Mouse (Mus musculus) kidney, embryonic 14.5 days (tissue): ENCODE data around the gene Zswim5. TPM values are rescaled to one million over a fixed set of nuclear protein-coding genes. Genes with fewer than 3 reads are reported as not detected.

Source experiments
- ATAC-seq: fragments of 200-750 bp; cut with Nextera tagmentation; 2 replicates; pipeline ENCODE4 v1.8.0; 2017; ENCODE audit warnings: moderate number of reproducible peaks, mild to moderate bottlenecking, moderate TSS enrichment, moderate library complexity; ENCODE audit not compliant: low FRiP score, low TSS enrichment
- H3K27ac ChIP-seq: fragments of 300-500 bp; sonication (generic); 2 replicates; pipeline ENCODE4 v1.5.1; 2014; ENCODE audit warnings: low read depth, mild to moderate bottlenecking, low read length, moderate library complexity, mixed read lengths
- H3K27me3 ChIP-seq: fragments of 300-500 bp; sonication (generic); 2 replicates; pipeline ENCODE4 v1.6.1; 2014; ENCODE audit warnings: mild to moderate bottlenecking, low read length; ENCODE audit not compliant: control insufficient read depth, insufficient read depth
- H3K36me3 ChIP-seq: fragments of 300-500 bp; sonication (generic); 2 replicates; pipeline ENCODE4 v1.6.1; 2014; ENCODE audit warnings: low read length, mixed read lengths; ENCODE audit not compliant: control insufficient read depth, insufficient read depth
- H3K4me1 ChIP-seq: fragments of 300-500 bp; sonication (generic); 2 replicates; pipeline ENCODE4 v1.6.1; 2014; ENCODE audit warnings: low read length, mixed read lengths; ENCODE audit not compliant: control insufficient read depth, insufficient read depth
- H3K4me2 ChIP-seq: fragments of 300-500 bp; sonication (generic); replicated peaks from 2 replicates; pipeline ENCODE4 v1.6.1; 2014; ENCODE audit warnings: low read depth, mild to moderate bottlenecking, low read length
- H3K4me3 ChIP-seq: fragments of 300-500 bp; sonication (generic); 2 replicates; pipeline ENCODE4 v1.5.1; 2014; ENCODE audit warnings: mild to moderate bottlenecking, low read length
- H3K9ac ChIP-seq: fragments of 300-500 bp; sonication (generic); 2 replicates; pipeline ENCODE4 v1.6.1; 2014; ENCODE audit warnings: low read depth, mild to moderate bottlenecking, low read length, moderate library complexity
- H3K9me3 ChIP-seq: fragments of 300-500 bp; sonication (generic); 2 replicates; pipeline ENCODE4 v1.6.1; 2016; ENCODE audit warnings: low read length; ENCODE audit not compliant: control insufficient read depth
- WGBS: fragments of 180-500 bp; shearing (Covaris S2); extraction: QIAGEN DNeasy Blood & Tissue Kit; methylation state at CpG from one replicate; pipeline ENCODE4 v1.1.7; 2014; 5-methylcytosine and 5-hydroxymethylcytosine counted together
- polyA plus RNA-seq: library from polyadenylated mRNA; unstranded; fragments of >200 nt; fragmentation: Nextera tagmentation; extraction: Ambion mirVana; gene quantifications from 2 replicates; pipeline ENCODE4 v1.2.1, GENCODE M21; 2014

Zswim5 gene
- polyA plus RNA-seq, 1 experiment from 2014 or later, result 2.1 TPM

GRCm38 (mm10) chr4:116993672-116994621 is 116.8 kb downstream of the Zswim5 start, which contains the start of gene Urod:
Urod (minus strand) TSS chr4:116994413.
- peaks cover 18% of the 10 kb centered on the region; the same call in 1 of the 2 replicates for H3K4me1 ChIP-seq
- H3K27me3 ChIP-seq, result no peaks in the 10 kb centered on the region
- peak within 1 kb of the TSS; percentile 74 for H3K9ac ChIP-seq
- peaks cover 18% of the 10 kb centered on the region; the same call in 1 of the 2 replicates for H3K36me3 ChIP-seq
- peak within 1 kb of the TSS; percentile 86 for H3K4me2 ChIP-seq
- peak within 1 kb of the TSS; percentile 77 for H3K27ac ChIP-seq
- peak within 1 kb of the TSS; percentile 97 for H3K4me3 ChIP-seq
- H3K9me3 ChIP-seq, result no peaks in the 10 kb centered on the region
- WGBS, result under 1% methylated on average over 38 of the region's 38 CpGs
- ATAC-seq, result peak; percentile 92

GRCm38 (mm10) chr4:116995131-116995797 is 118.1 kb downstream of the Zswim5 start, which contains the start of gene Hectd3:
Hectd3 (plus strand) TSS chr4:116995317.
- H3K9me3 ChIP-seq, result no peaks in the 10 kb centered on the region
- ATAC-seq, result peak; percentile 74
- no peaks in the 10 kb centered on the region for H3K27me3 ChIP-seq
- H3K4me1 ChIP-seq, result peaks cover 18% of the 10 kb centered on the region; the same call in 1 of the 2 replicates
- H3K4me3 ChIP-seq, result peak within 1 kb of the TSS; percentile 97
- H3K27ac ChIP-seq, result peak within 1 kb of the TSS; percentile 77
- H3K9ac ChIP-seq, result peak within 1 kb of the TSS; percentile 74
- WGBS, result under 1% methylated on average over 58 of the region's 58 CpGs
- peak within 1 kb of the TSS; percentile 86 for H3K4me2 ChIP-seq
- peaks cover 20% of the 10 kb centered on the region; the same call in 1 of the 2 replicates for H3K36me3 ChIP-seq

DNA sequence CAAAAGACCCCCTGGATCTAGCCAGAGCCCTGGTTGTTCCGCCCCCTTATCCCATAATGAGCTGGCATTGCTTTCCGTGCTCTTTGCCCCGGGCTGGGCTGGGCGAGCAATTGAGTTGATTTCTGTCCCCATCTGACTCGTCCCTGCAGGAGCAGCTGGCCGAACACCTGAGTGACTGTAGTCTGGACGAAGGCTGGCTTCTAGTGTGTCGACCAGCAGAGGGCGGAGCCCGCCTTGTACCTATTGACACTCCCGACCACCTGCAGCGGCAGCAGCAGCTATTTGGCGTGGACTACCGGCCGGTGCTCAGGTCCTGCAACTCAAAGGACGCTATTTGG is 118.6 kb downstream of the Zswim5 start:
- Histone ChIP-seq H3K4me1 (peaks cover 18% of the 10 kb centered on the region; the same call in 1 of the 2 replicates), H3K36me3 (peaks cover 19% of the 10 kb centered on the region; the same call in 1 of the 2 replicates), H3K9ac (peak overlapping the region; percentile 74), H3K27ac (no peak overlapping the region), H3K9me3 (no peaks in the 10 kb centered on the region), H3K27me3 (no peaks in the 10 kb centered on the region), H3K4me2 (peak overlapping the region; percentile 86), H3K4me3 (peak overlapping the region; percentile 97)
- ATAC-seq, result peak; percentile 11
- under 1% methylated on average over 16 of the region's 16 CpGs for WGBS

- no peak for ATAC-seq
- no peak overlapping the region for H3K9ac ChIP-seq
- peaks cover 11% of the 10 kb centered on the region; the same call in 1 of the 2 replicates for H3K4me1 ChIP-seq
- WGBS, result 92% methylated on average over 17 of the region's 17 CpGs
- H3K4me2 ChIP-seq, result no peak overlapping the region
- no peaks in the 10 kb centered on the region for H3K27me3 ChIP-seq
- H3K27ac ChIP-seq, result no peak overlapping the region
- H3K9me3 ChIP-seq, result no peaks in the 10 kb centered on the region
- no peak overlapping the region for H3K4me3 ChIP-seq
- H3K36me3 ChIP-seq, result peaks cover 28% of the 10 kb centered on the region; the same call in 1 of the 2 replicates
Observed at GRCm38 (mm10) chr4:116999513-117000154, 122.5 kb downstream of the Zswim5 start.

DNA sequence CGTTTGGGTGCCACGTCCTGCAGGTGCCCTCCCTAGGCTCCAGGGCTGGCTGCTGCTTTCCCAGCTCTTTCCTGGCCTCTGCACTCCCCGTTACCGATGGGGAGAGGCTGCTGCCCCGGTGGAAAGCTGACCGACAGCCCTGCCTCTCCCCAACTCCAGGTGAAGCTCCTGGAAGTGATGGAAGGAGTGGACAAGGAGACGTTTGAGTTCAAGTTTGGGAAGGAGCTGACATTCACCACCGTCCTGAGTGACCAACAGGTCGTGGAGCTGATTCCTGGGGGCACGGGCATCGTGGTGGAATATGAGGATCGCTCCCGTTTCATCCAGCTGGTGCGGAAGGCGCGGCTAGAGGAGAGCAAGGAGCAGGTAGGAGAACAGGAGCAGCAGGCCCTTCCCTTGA is 124.8 kb downstream of the Zswim5 start:
- 92% methylated on average over 16 of the region's 16 CpGs for WGBS
- no peak overlapping the region for H3K4me3 ChIP-seq
- H3K9ac ChIP-seq, result no peak overlapping the region
- H3K27ac ChIP-seq, result no peak overlapping the region
- no peak for ATAC-seq
- no peaks in the 10 kb centered on the region for H3K4me1 ChIP-seq
- H3K27me3 ChIP-seq, result no peaks in the 10 kb centered on the region
- H3K4me2 ChIP-seq, result no peak overlapping the region
- H3K9me3 ChIP-seq, result no peaks in the 10 kb centered on the region
- peaks cover 28% of the 10 kb centered on the region; the same call in 1 of the 2 replicates for H3K36me3 ChIP-seq

- WGBS, result 54% methylated on average over 38 of the region's 38 CpGs
- Histone ChIP-seq H3K27ac (no peak overlapping the region), H3K4me2 (no peak overlapping the region), H3K9me3 (no peaks in the 10 kb centered on the region), H3K4me1 (no peaks in the 10 kb centered on the region), H3K36me3 (peaks cover 28% of the 10 kb centered on the region; the same call in 1 of the 2 replicates), H3K9ac (no peak overlapping the region), H3K4me3 (no peak overlapping the region), H3K27me3 (no peaks in the 10 kb centered on the region)
- peak; percentile 66 for ATAC-seq
Observed at GRCm38 (mm10) chr4:117002543-117003521, 125.7 kb downstream of the Zswim5 start.

GRCm38 (mm10) chr4:117004649-117005048 is 127.5 kb downstream of the Zswim5 start:
- no peak overlapping the region for H3K9ac ChIP-seq
- no peaks in the 10 kb centered on the region for H3K27me3 ChIP-seq
- no peak overlapping the region for H3K4me3 ChIP-seq
- peaks cover 22% of the 10 kb centered on the region; the same call in 1 of the 2 replicates for H3K36me3 ChIP-seq
- H3K27ac ChIP-seq, result no peak overlapping the region
- no peaks in the 10 kb centered on the region for H3K9me3 ChIP-seq
- ATAC-seq, result no peak
- 88% methylated on average over 4 of the region's 4 CpGs for WGBS
- H3K4me1 ChIP-seq, result no peaks in the 10 kb centered on the region
- H3K4me2 ChIP-seq, result no peak overlapping the region
